Mouse (Mus musculus): ENCODE data around the gene Crygb. TPM values are rescaled to one million over a fixed set of nuclear protein-coding genes. Genes with fewer than 3 reads are reported as not detected.

Gene Crygb
- total and polyA plus RNA-seq, 3 experiments, result not detected

- no peak within 1 kb of the TSS for H3K9ac ChIP-seq (ENCODE audit: control insufficient read depth, low read depth, low read length, poor library complexity, severe bottlenecking)
- TF ChIP-seq ETS1 (IDR thresholded peaks at IDR 0.05; ENCODE audit: low read depth, low read length) (no peak), ZKSCAN1 (IDR thresholded peaks at IDR 0.05; ENCODE audit: low read depth, low read length) (no peak), JUND (IDR thresholded peaks at IDR 0.05; ENCODE audit: low read depth, low read length) (no peak), MXI1 (IDR thresholded peaks at IDR 0.05; ENCODE audit: low read depth, low read length) (no peak), NELFE (IDR thresholded peaks at IDR 0.05; ENCODE audit: low read depth, low read length) (no peak)
- H3K9me3 ChIP-seq (replicated peaks; ENCODE audit: insufficient read depth, low read length), result no peaks in the 10 kb centered on the region
- no peak within 1 kb of the TSS for H3K27ac ChIP-seq (ENCODE audit: control insufficient read depth, low read depth, low read length)
- H3K36me3 ChIP-seq (ENCODE audit: control insufficient read depth in 1 of 2, insufficient read depth in 2 of 2, low read length in 2 of 2), result no peaks in the 10 kb centered on the region
- no peak within 1 kb of the TSS for H3K4me3 ChIP-seq (ENCODE audit: control insufficient read depth in 1 of 2, insufficient read depth in 1 of 2, low read depth in 2 of 2, low read length in 2 of 2)
- H3K27me3 ChIP-seq (ENCODE audit: control insufficient read depth in 1 of 2, insufficient read depth in 2 of 2, low read length in 2 of 2), result no peaks in the 10 kb centered on the region; a peak in 1 of 4 replicates
- no peak for DNase-seq (ENCODE audit: low read depth, low spot score)
- no peaks in the 10 kb centered on the region for H3K4me1 ChIP-seq (ENCODE audit: control insufficient read depth in 1 of 2, insufficient read depth in 2 of 2, low read length in 2 of 2)
- no peaks in the 10 kb centered on the region for H3K79me2 ChIP-seq (ENCODE audit: control insufficient read depth, insufficient read depth, low read length, poor library complexity)
Measured at GRCm38 (mm10) chr1:65103273-65103672, 21.2 kb upstream of the Crygb start, which contains the start of gene Cryga. Gene Cryga (minus strand): TSS chr1:65103373.

- Histone ChIP-seq H3K36me3 (ENCODE audit: control insufficient read depth in 1 of 2, insufficient read depth in 2 of 2, low read length in 2 of 2) (no peaks in the 10 kb centered on the region), H3K4me1 (ENCODE audit: control insufficient read depth in 1 of 2, insufficient read depth in 2 of 2, low read length in 2 of 2) (no peaks in the 10 kb centered on the region), H3K79me2 (ENCODE audit: control insufficient read depth, insufficient read depth, low read length, poor library complexity) (no peaks in the 10 kb centered on the region), H3K4me3 (ENCODE audit: control insufficient read depth in 1 of 2, insufficient read depth in 1 of 2, low read depth in 2 of 2, low read length in 2 of 2) (no peak overlapping the region), H3K27me3 (ENCODE audit: control insufficient read depth in 1 of 2, insufficient read depth in 2 of 2, low read length in 2 of 2) (no peaks in the 10 kb centered on the region), H3K9me3 (replicated peaks; ENCODE audit: insufficient read depth, low read length) (no peaks in the 10 kb centered on the region), H3K9ac (ENCODE audit: control insufficient read depth, low read depth, low read length, poor library complexity, severe bottlenecking) (no peak overlapping the region), H3K27ac (ENCODE audit: control insufficient read depth, low read depth, low read length) (no peak overlapping the region)
- no peak for DNase-seq (ENCODE audit: low read depth, low spot score)
- TF ChIP-seq MEF2A (IDR thresholded peaks at IDR 0.05; ENCODE audit: extremely low read depth, insufficient replicate concordance, low read depth, low read length, poor library complexity, severe bottlenecking) (no peak), ELF1 (IDR thresholded peaks at IDR 0.05; ENCODE audit: low read depth, low read length) (no peak), RAD21 (IDR thresholded peaks at IDR 0.05; ENCODE audit: low read depth, low read length) (no peak), ZMIZ1 (IDR thresholded peaks at IDR 0.05; ENCODE audit: low read depth, low read length) (no peak), MYB (IDR thresholded peaks at IDR 0.05; ENCODE audit: low read depth, low read length) (no peak), CTCF (IDR thresholded peaks at IDR 0.05 in 2 of 3, conservative IDR thresholded peaks at IDR 0.05 in 1 of 3; ENCODE audit: control insufficient read depth in 1 of 3, insufficient read depth in 1 of 3, low read depth in 2 of 3, low read length in 3 of 3, poor library complexity in 1 of 3, severe bottlenecking in 1 of 3) (no peak), ZNF384 (IDR thresholded peaks at IDR 0.05; ENCODE audit: low read depth, low read length) (no peak), MXI1 (IDR thresholded peaks at IDR 0.05; ENCODE audit: low read depth, low read length) (no peak), ETS1 (IDR thresholded peaks at IDR 0.05; ENCODE audit: low read depth, low read length) (no peak), POLR2AphosphoS2 (IDR thresholded peaks at IDR 0.05; ENCODE audit: low read length) (no peak), MAZ (IDR thresholded peaks at IDR 0.05; ENCODE audit: low read depth, low read length) (no peak), CHD1 (IDR thresholded peaks at IDR 0.05; ENCODE audit: low read depth, low read length) (no peak), KAT2A (conservative IDR thresholded peaks at IDR 0.05; ENCODE audit: low read depth, low read length) (no peak), JUND (IDR thresholded peaks at IDR 0.05; ENCODE audit: low read depth, low read length) (no peak), MAFK (IDR thresholded peaks at IDR 0.05; ENCODE audit: borderline replicate concordance, low read depth, low read length) (no peak), E2F4 (IDR thresholded peaks at IDR 0.05; ENCODE audit: borderline replicate concordance, low read depth, low read length) (no peak), POLR2AphosphoS5 (IDR thresholded peaks at IDR 0.05; ENCODE audit: borderline replicate concordance, low read depth, low read length) (no peak), ZC3H11A (IDR thresholded peaks at IDR 0.05; ENCODE audit: low read depth, low read length) (no peak)
Measured at GRCm38 (mm10) chr1:65096953-65097352, 14.9 kb upstream of the Crygb start.
